In the genomic region with DNA sequence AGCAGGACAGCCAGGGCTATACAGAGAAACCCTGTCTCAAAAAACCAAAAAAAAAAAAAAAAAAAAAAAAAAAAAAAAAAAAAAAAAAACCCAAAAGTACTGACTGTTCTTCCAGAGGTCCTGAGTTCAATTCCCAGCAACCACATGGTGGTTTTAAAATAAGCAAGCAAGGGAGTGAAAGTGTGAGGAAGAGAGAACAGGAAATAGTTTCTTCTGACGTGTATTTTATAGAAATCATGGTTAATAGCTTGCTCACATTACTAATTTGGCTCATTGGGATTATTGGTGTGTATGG, we compare ENCODE assay signal across 5 mouse cellular contexts. TPM values are rescaled to one million over a fixed set of nuclear protein-coding genes. Genes with fewer than 3 reads are reported as not detected.
DNase-seq lines count a peak whose midpoint lies in the region; ATAC-seq and TF ChIP-seq lines count a peak whose summit lies in the region.
"Not testable (repeated sequence)": the region's sequence is repeated elsewhere in the genome, so short reads cannot be mapped to it uniquely, and the experiment has no call there.

No protein-coding gene starts in this region.

- in situ Hi-C loops in ES-E14 (cut with MboI; ENCODE audit: low sequenced_read_pairs in 2 of 2, unreplicated experiment in 2 of 2) = not testable (repeated sequence)

- WGBS in liver, embryonic 12.5 days (ENCODE audit: insufficient replicate concordance) = 57% methylated on average over 1 of the region's 1 CpGs
- WGBS in liver, embryonic 14.5 days (ENCODE audit: insufficient replicate concordance) = 54% methylated on average over 1 of the region's 1 CpGs
- WGBS in liver, embryonic 16.5 days (ENCODE audit: insufficient replicate concordance) = 53% methylated on average over 1 of the region's 1 CpGs

- not testable (repeated sequence) for TF ChIP-seq POLR2A in bone marrow macrophage, adult 2 months (IDR thresholded peaks at IDR 0.05; ENCODE audit: borderline replicate concordance, low read depth, low read length)

- H3K4me3 ChIP-seq in ES-E14 (ENCODE audit: insufficient read depth in 1 of 2, low read depth in 1 of 2, low read length in 2 of 2, poor library complexity in 1 of 2, severe bottlenecking in 1 of 2); bone marrow macrophage, adult 2 months (ENCODE audit: insufficient read depth, low read length); liver, embryonic 12.5 days; liver, embryonic 14.5 days (ENCODE audit: insufficient read depth in 1 of 2, low read depth in 2 of 2, low read length in 2 of 2); liver, embryonic 16.5 days (ENCODE audit: low read depth, low read length): not testable (repeated sequence)

- not testable (repeated sequence) for H3K36me3 ChIP-seq in ES-E14 (ENCODE audit: control insufficient read depth, insufficient read depth, low read length, poor library complexity, severe bottlenecking); liver, embryonic 14.5 days (replicated peaks; ENCODE audit: control insufficient read depth, insufficient read depth, low read depth); liver, embryonic 16.5 days (ENCODE audit: control insufficient read depth, insufficient read depth)
- peaks cover 15% of the 10 kb centered on the region for H3K36me3 ChIP-seq in liver, embryonic 12.5 days

- not testable (repeated sequence) for TF ChIP-seq CTCF in bone marrow macrophage, adult 2 months (IDR thresholded peaks at IDR 0.05; ENCODE audit: low read depth, low read length); liver, embryonic 14.5 days (IDR thresholded peaks at IDR 0.05; ENCODE audit: low read depth)

- not testable (repeated sequence) for H3K27ac ChIP-seq in ES-E14 (ENCODE audit: insufficient read depth, low read depth, low read length, poor library complexity, severe bottlenecking)
- H3K27ac ChIP-seq in bone marrow macrophage, adult 2 months (ENCODE audit: insufficient read depth, low read depth, low read length) = 0 out of 2 replicates have a peak overlapping the region, but pooled peaks have one; percentile 10
- peak overlapping the region; percentile 83 for H3K27ac ChIP-seq in liver, embryonic 12.5 days
- peak overlapping the region; percentile 81 for H3K27ac ChIP-seq in liver, embryonic 14.5 days
- peak overlapping the region; percentile 68 for H3K27ac ChIP-seq in liver, embryonic 16.5 days (ENCODE audit: low read length)

- not testable (repeated sequence) for TF ChIP-seq EP300 in liver, embryonic 14.5 days (IDR thresholded peaks at IDR 0.05; ENCODE audit: low read depth)

- H3K4me2 ChIP-seq in liver, embryonic 12.5 days; liver, embryonic 14.5 days (ENCODE audit: low read depth); liver, embryonic 16.5 days (ENCODE audit: low read depth, low read length): not testable (repeated sequence)

- H3K9me3 ChIP-seq in ES-E14 (ENCODE audit: control insufficient read depth, insufficient read depth, low read depth, low read length); liver, embryonic 12.5 days (replicated peaks); liver, embryonic 14.5 days (ENCODE audit: control insufficient read depth, low read length); liver, embryonic 16.5 days (replicated peaks; ENCODE audit: control insufficient read depth, low read length): not testable (repeated sequence)

- H3K9ac ChIP-seq in ES-E14 (ENCODE audit: insufficient read depth, low read depth, low read length, poor library complexity, severe bottlenecking); liver, embryonic 12.5 days; liver, embryonic 14.5 days (replicated peaks); liver, embryonic 16.5 days (ENCODE audit: low read depth, low read length): not testable (repeated sequence)

- H3K27me3 ChIP-seq in liver, embryonic 12.5 days (replicated peaks); liver, embryonic 14.5 days (ENCODE audit: control insufficient read depth, insufficient read depth, low read length); liver, embryonic 16.5 days (ENCODE audit: control insufficient read depth, insufficient read depth, low read depth, low read length): not testable (repeated sequence)

- DNase-seq in ES-E14 (ENCODE audit: low read depth, low spot score); liver, embryonic 14.5 days (ENCODE audit: low read depth in 3 of 3, low spot score in 3 of 3): not testable (repeated sequence)

- not testable (repeated sequence) for ATAC-seq in liver, embryonic 12.5 days; liver, embryonic 14.5 days (ENCODE audit: insufficient read depth); liver, embryonic 16.5 days (ENCODE audit: low read depth)

- H3K4me1 ChIP-seq in ES-E14 (ENCODE audit: control insufficient read depth in 2 of 2, insufficient read depth in 2 of 2, low read length in 2 of 2, poor library complexity in 1 of 2) = not testable (repeated sequence)
- H3K4me1 ChIP-seq in bone marrow macrophage, adult 2 months (ENCODE audit: control insufficient read depth, insufficient read depth, low read length) = peaks cover 45% of the 10 kb centered on the region
- peaks cover 91% of the 10 kb centered on the region for H3K4me1 ChIP-seq in liver, embryonic 12.5 days
- H3K4me1 ChIP-seq in liver, embryonic 14.5 days (replicated peaks; ENCODE audit: control insufficient read depth in 2 of 2, insufficient read depth in 2 of 2, low read length in 1 of 2) = peaks cover 63 to 65% of the 10 kb centered on the region in 2 experiments
- peaks cover 54% of the 10 kb centered on the region for H3K4me1 ChIP-seq in liver, embryonic 16.5 days (ENCODE audit: control insufficient read depth, low read depth, low read length)

TF ChIP-seq in ES-E14, 5 proteins besides CTCF, POLR2A, EP300 and RAD21:
- TF ChIP-seq ZNF384 (IDR thresholded peaks at IDR 0.05; ENCODE audit: low read depth, low read length) = peak; percentile 84
TF ChIP-seq in ES-E14: peak in this region for 1; not testable (repeated sequence) for 4.

RNA-seq across cellular contexts. Expression of gene Mtmr3, which starts 50.1 kb away (rescaled TPM):
- total RNA-seq in ES-E14 (2012; rRNA removed) = 30.3 and 30.7 TPM in 2 replicates
- 43.1 and 43.5 TPM in 2 replicates for polyA plus RNA-seq in bone marrow macrophage, adult 2 months (2012; ENCODE audit: insufficient read depth, insufficient read length, missing spikeins)
- 38.8 and 41.4 TPM in 2 replicates for polyA plus RNA-seq in liver, embryonic 12.5 days (2016; fragmentation: Nextera tagmentation; extraction: Ambion mirVana)
- 18.0 and 20.3 TPM in 2 replicates for polyA plus RNA-seq in liver, embryonic 14.5 days (2012; rRNA removed)
- 24.3 and 27.2 TPM in 2 replicates for polyA plus RNA-seq in liver, embryonic 14.5 days (2014; fragmentation: Nextera tagmentation; extraction: Ambion mirVana)
- polyA plus RNA-seq in liver, embryonic 16.5 days (2015; fragmentation: Nextera tagmentation; extraction: Ambion mirVana) = 32.8 and 36.5 TPM in 2 replicates
